Mouse (Mus musculus): ENCODE measurements around the gene Ercc6l.
"Not testable (repeated sequence)": the region's sequence is repeated elsewhere in the genome, so short reads cannot be mapped to it uniquely, and the experiment has no call there.

Gene Ercc6l

DNA sequence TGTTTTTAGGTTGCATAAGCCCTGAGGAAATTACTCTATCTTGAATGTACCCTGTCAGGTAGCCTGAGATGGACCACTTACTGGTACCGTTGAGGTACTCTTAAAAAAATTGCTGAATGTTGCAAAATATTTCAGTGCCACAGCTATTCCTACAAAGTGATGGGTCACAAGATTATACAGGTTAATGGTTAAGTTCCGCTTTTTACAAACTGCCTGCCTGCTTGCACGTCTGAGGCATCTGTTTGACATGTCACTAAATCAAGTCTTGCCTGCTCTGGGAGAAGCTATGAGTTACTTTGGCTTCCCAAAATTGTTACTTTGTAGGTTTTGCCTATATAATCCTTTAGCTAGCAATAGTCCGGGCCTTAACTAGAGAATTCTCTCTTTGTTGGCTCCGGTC, 47.5 kb downstream of the Ercc6l start:
- DNase-seq (ENCODE audit: low spot score in 2 of 2), result not testable (repeated sequence)

DNA sequence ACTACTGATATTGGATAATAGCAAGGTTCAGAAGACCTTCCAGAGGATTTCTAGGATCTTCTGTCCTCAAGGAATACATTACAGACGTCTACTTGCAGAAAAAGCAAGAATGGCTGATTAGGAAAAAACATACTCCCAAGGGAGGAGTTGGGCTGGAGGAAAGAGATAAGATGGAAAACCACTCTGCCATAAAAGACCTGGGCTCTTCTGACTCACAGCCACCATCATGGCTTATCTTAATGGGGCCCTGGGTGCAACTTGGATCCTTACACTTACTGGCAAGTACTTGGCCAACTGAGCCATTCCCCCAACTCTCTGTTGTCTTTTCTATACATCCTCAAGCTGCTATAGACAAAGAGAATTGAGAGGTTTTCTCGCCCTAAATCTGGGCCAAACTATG, 53.1 kb downstream of the Ercc6l start:
- DNase-seq (ENCODE audit: low spot score in 2 of 2), result not testable (repeated sequence)

DNA sequence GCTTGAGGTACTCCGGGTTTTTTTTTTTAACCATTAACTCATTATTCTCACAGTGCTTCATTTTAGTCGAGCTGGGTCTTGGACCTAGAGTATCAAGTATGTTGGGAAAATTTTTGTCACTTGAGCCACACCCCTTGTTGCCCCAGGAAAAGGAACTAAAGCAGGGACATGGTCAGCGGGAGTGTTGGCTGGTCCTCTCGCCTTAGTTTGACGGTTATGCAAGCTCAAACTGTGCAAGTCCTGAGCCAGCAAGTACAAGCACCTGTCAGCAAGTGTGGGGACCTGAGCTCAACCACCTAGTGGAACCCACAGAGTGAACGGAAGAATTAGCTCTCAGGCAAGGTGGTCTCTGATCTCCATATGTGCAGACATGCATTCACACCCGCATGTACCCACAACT, 55.0 kb downstream of the Ercc6l start:
- DNase-seq (ENCODE audit: low spot score in 2 of 2), result no peak

DNA sequence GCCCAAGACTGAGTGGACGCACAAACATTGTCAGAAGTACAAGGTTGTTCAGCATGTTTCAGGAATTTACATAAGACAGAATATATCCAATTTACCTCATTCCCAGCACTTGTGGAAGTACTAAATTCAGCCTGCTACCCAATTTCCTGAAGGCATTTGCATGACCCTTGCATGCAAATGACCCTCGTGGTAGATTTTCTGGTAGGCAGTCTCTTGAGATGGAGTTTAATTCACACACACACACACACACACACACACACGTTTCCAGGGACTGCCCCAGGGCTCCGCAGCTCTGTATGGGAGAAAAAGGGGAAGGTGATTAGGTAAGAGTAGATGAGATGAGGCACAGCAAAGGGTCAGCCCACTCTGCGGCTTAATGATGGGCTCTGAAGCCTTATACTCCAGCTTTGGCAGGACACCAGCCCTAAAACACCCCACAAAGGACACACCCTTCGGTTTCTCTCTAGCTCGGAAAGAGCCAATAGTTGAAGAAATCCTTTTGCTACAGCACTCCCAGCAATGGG, 62.4 kb downstream of the Ercc6l start:
- DNase-seq (ENCODE audit: low spot score in 2 of 2), result no peak

Measured in right cerebral cortex, postnatal 10 days (tissue).